Mouse (Mus musculus) CD8-positive naive resting alpha-beta T cell, adult 2 months (primary cell): ENCODE results near the gene Mgat3.

Experiments used
- DNase-seq, 2 experiments: peaks; one replicate each; pipeline ENCODE4 v3.0.0; 2022; ENCODE audit warnings: low read depth in 2 of 2, low spot score in 2 of 2

Gene Mgat3

DNA sequence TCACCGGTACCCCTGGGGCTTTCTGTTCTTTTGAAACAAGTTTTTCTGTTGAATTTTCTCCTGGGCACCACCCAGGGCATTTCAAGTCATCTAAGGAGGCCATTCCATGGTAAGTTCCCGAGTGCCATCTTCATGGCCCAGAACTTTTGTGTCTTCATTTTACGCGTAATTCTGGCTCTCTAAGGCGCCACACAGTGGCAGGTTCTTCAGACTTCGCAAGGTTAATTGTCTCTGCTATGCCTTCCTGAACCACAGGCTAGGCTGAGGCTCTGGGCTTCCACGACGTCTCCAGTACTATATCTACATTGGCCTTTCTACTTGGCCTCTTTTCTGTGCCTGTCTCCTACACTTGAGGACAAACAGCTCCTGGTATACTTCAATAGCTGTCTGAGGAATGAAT lies 47.5 kb downstream of the Mgat3 start:
- DNase-seq, result no peak

DNA sequence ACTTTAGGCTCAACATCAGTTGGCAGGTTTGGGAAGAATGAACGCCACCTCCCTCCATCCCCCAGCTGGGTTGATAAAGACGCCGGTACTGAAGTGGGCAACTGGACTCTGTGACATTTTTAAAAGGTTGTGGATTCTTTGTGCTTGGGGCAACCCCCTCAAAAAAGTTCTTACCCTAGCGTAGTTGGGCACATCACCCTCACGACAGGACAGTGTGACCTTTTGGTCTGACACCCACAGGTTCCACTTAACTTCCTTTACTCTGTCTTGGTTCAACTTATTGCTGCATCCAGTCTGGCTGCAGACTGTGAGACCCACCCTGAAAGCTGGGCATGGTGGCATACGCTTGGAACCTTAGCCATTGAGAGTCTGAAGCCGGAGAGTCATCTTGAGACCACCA lies 50.2 kb downstream of the Mgat3 start:
- no peak for DNase-seq

DNA sequence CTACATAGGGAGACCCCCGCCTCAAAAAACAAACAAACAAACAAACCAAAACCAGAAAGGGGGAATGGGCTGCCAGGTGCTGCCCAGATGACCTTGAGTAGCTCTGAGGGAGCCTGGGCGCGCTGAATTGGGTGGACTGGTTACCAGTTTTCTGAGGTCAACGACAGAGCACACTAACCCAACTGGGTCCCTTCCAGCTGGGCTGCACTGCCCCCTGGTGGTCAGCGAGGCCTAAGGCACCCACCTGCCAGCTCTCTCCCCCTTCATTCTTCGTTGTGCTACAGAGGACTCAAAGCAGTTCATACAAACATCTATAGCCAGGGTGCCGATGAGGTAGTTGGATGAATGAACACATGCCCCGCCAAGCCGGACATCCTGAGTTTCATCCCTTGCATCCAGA lies 51.7 kb downstream of the Mgat3 start:
- DNase-seq, result peak; percentile 78 to 85

DNA sequence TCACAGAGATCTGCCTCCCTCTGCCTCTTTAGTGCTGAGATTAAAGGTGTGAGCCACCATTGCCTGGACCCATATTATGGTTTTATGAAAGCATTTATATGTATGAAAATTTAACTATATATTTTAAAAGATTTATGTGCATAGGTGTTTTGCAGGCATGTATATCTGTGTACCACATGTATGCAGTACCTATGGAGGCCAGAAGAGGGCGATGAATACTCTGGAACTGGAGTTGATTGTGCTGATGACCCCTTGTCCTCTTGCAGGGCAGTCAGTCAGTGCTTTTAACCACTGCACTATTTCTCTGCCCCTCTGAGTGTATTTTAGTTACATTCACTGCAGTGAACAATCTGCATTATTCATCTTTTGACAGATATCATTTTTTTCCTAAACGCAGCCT lies 52.3 kb downstream of the Mgat3 start:
- peak; percentile 56 to 67 for DNase-seq

DNA sequence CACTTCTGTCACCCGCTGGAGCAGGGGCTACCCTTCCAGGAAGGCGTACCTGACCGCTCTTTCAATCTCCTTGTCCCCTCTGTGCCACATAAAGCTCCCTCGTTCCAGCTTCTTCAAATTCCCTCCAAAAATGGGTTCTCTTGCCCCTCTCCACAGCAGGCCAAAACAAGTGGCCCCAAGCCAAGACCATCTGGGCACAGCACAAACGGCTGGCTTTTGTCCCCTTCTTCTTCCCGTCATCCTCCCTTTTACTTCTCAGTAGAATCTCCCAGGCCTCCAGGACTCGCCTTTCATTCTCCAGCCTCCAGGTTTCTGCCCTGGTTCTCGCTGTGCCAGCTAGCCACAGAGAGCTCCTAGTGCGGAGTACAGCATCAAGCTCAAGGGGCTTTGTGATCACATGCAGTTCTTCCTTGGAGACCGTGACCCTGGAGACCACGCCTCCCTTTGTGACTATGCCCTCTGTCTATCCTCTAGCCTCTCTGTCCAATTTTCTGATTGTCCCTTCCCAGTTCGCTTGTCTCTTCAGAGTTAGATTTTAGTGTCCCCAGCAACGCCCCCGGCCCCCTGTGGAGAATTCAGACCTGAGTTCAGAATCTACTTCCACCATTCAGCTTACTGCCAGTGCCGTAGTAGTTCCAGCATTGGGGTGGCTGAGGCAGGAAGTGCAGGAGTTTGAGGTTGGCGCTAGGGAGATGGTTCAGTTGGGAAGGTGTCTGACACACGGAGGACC lies 54.7 kb downstream of the Mgat3 start:
- DNase-seq, result no peak

DNA sequence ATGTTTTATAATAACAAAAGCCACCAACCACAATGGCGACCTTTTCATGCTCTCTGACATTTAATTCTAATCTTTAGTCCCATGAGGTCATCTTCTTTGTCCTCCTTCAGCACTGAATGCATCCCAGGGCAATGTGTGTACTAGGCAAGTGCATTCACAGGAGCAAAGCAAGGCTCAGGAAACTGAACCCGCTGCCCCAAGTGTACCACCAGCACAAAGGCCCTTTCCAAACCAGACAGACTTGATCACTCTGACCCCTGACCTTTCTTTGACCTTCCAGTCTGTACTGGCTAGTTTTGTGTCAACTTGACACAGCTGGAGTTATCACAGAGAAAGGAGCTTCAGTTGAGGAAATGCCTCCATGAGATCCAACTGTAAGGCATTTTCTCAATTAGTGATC lies 58.8 kb downstream of the Mgat3 start:
- no peak for DNase-seq

DNA sequence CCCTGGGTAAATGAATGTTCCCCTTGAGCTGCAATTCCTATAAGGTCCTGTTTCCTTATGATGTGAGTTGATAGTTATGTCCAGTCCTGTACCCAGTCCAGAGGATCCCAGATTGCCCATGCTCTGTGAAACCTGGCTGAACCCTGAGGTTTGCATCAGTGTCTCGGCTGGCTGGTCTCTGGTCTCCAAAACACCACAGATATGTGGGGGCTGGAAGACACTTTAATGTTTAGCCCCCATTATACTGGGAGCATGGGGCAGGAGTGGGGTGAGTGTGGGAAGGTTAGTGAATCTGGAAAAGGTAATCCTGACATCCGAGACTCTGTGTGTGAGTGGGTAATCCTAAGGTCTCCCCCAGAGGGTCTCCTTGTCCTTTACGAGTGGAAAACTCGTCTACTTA lies 59.5 kb downstream of the Mgat3 start:
- DNase-seq, result no peak

DNA sequence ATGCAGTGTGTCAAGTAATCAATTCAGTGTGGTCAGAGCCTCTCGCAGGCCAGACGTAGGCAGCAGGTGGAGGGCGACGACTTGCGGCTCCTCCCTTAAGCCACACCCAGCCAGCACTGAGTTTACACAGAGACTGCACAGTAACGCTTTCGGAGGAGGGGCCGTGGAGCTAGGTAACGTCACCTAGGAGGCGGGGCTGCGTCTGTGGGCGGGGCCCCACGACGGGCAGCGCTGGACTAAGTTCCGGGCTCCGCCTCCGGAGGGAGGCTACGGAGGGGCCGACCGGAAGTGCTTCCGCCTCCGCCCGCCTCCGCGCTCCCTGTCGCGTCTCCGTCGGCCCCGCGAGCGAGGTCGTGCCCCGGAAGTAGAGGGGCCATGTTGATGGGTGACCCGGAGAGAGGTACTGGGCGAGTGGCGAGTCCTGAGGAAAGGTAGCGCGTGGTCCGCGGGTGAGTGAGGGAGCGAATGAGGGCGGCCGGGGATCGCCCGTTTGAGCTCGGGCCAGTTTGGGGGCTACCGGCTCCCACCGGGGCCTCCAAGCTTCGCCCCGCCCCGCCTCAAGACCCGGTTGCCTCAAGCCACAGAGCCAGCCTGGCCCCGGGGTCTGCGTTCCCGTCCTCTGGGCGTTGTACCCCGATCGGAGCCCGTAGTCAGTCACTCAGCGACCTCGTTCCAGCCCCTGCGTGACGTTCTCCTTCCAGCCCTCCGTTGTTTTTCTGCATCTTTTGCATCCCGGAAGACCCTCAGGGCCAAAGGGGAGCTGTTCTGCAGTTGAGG lies 60.4 kb downstream of the Mgat3 start, which contains the start of gene Mief1:
Gene Mief1 (plus strand): TSS at position 286 of the 777 bp plus-strand sequence.
- peak; percentile 98 to 99 for DNase-seq

DNA sequence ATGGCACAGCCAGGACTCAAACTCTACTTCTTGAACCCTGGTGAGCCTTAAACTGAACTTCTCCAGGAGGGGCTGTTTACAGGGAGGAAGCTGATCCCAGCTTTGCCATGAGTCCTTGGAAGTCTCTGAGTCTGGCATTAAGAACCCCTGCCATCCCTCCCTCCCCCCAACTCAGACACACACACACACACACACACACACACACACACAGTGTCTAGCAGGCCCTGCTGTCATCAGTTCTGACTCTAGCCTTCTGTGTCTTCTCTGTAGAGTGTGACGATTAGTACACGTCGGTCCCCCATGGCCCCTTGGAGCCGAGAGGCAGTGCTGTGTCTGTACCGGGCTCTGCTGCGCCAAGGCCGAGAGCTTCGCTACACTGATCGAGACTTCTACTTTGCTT lies 62.0 kb downstream of the Mgat3 start, which contains the start of gene AC140267.1:
Gene AC140267.1 (plus strand): TSS at position 301 of the 400 bp plus-strand sequence.
- DNase-seq, result no peak

DNA sequence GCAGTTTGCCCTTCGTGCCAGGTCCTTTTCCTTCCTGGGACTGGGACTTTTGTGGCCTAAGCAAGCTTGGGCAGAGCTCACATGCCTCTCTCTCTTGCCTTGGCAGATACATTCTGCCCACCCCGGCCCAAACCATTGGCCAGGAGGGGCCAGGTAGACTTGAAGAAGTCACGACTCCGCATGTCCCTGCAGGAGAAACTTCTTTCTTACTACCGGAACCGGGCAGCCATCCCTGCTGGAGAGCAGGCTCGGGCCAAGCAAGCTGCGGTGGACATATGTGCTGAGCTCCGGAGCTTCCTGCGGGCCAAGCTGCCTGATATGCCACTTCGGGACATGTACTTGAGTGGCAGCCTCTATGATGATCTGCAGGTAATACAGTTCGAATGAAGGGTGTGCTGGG lies 74.6 kb downstream of the Mgat3 start:
- DNase-seq, result no peak

DNA sequence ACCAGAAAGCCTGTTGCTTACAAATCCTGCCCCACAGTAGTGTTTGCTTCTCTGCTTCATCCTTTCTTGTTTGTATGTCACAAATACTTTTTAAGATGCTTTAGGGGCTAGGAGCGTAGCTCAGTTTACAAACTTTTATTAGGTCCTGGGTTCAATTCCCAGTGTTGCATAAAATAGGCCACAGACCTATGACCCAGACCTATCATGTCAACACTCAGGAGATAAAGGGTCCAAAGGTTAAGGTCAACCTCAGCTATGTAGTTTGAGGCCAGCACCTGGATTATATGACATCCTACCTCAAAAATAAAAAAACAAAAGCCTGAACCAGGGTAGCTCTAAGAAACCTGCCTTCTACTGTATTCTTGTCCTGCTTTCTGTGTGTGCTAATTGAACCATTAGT lies 75.1 kb downstream of the Mgat3 start:
- no peak for DNase-seq

DNA sequence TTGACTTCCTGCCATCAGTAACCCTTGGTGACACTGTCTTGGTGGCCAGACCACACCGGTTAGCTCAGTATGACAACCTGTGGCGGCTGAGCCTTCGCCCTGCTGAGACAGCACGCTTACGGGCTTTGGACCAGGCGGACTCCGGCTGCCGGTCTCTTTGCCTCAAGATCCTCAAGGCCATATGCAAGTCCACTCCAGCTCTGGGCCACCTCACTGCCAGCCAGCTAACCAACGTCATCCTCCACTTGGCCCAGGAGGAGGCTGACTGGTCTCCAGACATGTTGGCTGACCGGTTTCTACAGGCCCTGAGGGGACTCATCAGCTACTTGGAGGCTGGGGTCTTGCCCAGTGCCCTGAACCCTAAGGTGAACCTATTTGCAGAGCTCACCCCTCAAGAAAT lies 76.2 kb downstream of the Mgat3 start:
- DNase-seq, result no peak

DNA sequence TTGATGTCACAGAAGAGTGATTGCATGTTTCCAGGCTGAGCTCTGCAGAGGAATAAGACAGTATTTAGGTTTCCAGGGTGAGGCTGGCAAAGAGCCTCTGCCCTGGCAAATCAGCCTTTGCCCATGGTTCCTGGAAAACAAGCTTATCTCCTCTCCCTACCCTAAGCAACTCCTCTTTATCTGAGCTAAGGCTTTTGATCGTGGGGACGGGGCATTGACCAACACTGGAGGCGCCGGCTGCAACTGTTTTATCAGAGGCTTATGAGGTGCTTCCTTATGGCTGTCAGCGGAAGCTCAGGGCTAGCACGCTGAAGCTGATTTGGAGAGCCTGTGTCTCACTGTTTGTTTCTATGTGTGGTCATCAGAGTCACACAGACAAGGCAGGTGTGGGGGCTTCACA lies 77.1 kb downstream of the Mgat3 start:
- no peak for DNase-seq

DNA sequence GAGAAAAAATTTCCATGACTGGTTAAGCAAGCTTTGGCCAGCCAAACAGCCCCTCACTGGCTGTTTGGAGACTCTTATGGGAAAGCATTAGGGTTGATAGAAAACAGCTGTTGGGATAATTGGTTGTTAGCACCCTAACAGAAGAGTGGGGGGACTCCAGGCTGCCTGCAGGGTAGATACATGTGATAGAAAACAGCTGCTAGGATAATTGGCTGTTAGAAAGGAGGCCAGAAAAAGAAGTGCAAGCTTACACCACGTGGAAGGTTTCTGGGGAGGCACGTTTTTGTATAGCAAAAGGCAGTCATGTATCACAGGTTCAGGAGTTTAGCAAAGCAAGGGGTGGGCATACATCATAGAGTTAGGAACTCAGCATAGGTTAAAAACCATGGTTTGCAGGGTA lies 80.0 kb downstream of the Mgat3 start:
- no peak for DNase-seq

DNA sequence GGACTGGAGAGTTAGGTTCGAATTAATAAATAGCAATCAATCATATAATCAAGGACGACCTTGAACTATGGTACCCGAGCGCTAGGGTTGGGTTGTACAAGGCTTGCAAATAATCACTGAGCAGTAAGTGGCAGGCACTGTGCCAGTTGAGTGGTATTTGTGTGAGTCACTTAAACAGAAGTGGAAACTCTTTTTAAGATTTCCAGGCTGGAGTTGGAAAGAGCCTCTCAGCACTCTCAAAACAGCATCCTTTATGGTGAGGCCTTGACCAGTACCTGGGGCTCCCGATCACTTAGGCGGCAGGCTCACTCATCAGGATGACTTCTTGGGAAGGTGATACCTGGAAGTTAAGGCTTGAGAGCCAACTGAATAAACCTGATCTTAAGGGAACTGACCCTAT lies 80.7 kb downstream of the Mgat3 start:
- no peak for DNase-seq

DNA sequence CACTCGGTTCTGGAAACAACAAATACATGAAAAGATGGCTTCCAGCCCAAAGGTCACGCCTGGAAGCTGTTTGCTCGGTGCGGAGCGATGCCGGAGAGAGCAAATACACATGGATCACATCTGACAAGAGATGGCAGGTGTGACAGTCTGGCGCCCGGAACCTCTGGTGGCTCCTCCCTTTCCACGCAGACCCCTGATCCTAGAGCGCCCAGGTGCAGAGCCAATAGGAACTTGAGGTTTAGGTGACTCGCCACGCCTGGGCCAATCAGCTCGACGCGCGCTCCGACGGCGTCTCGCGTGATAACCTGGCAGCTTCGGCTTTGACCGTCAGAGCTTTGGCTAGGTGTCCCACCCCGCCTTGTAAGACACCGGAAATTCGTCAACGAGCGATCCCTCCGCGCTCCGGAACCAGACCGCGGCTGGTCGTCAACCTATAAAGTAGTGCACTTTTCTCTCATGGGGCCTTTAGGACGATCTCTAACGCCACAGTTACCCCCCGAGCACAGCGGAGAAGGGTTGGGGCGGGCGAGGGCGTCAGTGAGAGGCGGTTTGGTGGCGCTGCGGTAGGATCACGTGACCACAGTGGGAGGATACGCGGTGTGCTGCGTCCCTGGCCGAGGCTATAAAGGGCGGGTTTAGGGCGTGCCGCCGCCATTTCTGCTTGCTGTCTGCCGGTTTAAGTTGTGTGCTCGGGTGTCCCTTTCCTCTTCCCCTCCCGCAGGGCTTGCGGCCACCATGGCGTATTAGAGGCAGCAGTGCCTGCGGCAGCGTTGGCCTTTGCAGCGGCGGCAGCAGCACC lies 81.5 kb downstream of the Mgat3 start, which contains the start of gene Atf4:
Gene Atf4 (plus strand): TSS at position 338 of the 799 bp plus-strand sequence.
- DNase-seq, result peak; percentile 97 to 99

DNA sequence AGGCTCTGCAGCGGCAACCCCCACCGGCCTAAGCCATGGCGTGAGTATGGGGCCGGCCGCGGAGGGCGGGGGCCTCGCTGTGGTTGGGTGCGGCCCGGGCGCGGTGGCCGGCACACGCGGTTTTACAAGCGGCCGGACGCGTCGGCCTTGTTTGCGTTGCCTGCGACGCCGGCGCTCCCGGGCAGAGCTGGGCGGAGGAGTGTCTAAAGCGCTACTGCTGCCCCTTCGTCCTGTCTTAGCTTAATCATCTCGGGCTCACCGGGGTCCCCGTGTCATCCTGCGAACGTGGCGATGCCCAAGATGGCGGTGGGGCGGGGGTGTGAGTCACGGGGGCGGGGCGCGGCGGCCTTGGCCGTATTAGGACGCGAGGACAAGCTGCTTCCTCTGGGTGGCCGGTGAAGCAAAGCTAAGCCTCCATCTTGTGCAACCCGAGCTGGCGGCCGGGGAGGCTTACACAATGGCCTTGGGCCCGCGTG lies 82.2 kb downstream of the Mgat3 start:
- DNase-seq, result no peak

DNA sequence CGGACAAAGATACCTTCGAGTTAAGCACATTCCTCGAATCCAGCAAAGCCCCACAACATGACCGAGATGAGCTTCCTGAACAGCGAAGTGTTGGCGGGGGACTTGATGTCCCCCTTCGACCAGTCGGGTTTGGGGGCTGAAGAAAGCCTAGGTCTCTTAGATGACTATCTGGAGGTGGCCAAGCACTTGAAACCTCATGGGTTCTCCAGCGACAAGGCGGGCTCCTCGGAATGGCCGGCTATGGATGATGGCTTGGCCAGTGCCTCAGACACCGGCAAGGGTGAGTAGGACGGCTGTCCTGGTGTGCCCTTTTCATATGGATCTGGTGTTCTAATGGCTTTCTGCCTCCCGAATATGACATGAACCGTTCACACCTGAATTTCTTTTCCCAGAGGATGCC lies 82.7 kb downstream of the Mgat3 start:
- no peak for DNase-seq

DNA sequence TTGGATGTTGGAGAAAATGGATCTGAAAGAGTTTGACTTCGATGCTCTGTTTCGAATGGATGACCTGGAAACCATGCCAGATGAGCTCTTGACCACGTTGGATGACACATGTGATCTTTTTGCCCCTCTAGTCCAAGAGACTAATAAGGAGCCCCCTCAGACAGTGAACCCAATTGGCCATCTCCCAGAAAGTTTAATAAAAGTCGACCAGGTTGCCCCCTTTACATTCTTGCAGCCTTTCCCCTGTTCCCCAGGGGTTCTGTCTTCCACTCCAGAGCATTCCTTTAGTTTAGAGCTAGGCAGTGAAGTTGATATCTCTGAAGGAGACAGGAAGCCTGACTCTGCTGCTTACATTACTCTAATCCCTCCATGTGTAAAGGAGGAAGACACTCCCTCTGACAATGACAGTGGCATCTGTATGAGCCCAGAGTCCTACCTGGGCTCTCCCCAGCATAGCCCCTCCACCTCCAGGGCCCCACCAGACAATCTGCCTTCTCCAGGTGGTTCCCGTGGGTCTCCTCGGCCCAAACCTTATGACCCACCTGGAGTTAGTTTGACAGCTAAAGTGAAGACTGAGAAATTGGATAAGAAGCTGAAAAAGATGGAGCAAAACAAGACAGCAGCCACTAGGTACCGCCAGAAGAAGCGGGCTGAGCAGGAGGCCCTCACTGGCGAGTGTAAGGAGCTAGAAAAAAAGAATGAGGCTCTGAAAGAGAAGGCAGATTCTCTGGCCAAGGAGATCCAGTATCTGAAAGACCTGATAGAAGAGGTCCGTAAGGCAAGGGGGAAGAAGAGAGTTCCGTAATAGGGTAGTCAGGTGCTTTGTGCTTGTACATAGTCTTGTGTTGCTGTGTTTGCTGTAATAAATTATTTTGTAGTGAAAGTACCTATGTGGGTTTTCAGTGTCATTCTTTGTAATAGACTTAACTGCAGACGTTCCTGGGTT lies 83.4 kb downstream of the Mgat3 start:
- no peak for DNase-seq

DNA sequence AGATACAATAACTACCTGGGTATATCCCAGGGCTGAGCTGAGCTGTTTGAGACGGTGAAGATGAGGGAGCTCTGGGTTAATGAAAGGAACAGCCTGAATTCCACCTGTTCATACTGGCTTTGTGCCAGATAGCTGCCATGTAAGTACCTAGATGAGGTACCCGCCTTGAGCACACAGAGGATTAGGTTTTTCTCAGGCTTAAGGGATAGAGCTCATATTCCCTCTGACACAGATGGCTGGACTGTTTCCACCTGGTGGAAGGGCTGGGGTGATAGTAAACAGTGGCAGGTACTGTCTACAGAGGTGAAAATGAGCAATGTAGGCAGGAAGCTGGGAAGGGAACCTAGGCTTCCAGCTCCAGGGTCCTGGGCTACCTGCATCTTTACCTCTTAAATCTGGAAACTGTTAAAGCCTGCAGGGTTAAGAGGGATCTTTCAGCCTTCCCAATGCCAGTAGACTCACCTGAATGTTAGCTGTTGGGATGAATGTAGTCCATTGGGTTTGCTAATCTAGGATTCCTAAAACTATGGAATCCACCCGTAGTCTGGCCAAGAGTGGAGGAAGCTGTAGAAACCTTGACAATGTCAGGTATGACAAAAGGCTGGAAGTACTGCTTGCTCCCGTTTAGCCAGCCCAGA lies 84.2 kb downstream of the Mgat3 start:
- DNase-seq, result no peak
